Mouse (Mus musculus) E14TG2a.4 (cell line): ENCODE measurements at regions not wholly inside any gene's neighbourhood (a gene's known extent, or its start where the extent isn't known, plus 50 kb on each side); places are given as distances from the start of the nearest gene placed in this dataset.

Source experiments
- H3K27me3 ChIP-seq: 2 replicates; pipeline ENCODE4 v1.6.1; 2014; ENCODE audit warnings: low read length, control low read depth; ENCODE audit not compliant: insufficient read depth
- H3K36me3 ChIP-seq: 2 replicates; pipeline ENCODE4 v1.6.1; 2014; ENCODE audit warnings: low read length, control low read depth; ENCODE audit not compliant: insufficient read depth
- H3K4me1 ChIP-seq: replicated peaks from 2 replicates; pipeline ENCODE4 v1.6.1; 2014; ENCODE audit warnings: low read depth, low read length, control low read depth
- H3K4me3 ChIP-seq: replicated peaks from 2 replicates; pipeline ENCODE4 v1.5.1; 2014; ENCODE audit warnings: mild to moderate bottlenecking, low read length
- H3K9me3 ChIP-seq: 2 replicates; pipeline ENCODE4 v1.6.1; 2014; ENCODE audit warnings: low read length, control low read depth
- CTCF ChIP-seq: conservative IDR thresholded peaks from 2 replicates; pipeline ENCODE4 v1.5.1; 2014; ENCODE audit warnings: low read length
- NANOG ChIP-seq: IDR thresholded peaks from 2 replicates; pipeline ENCODE4 v1.6.1; 2014; ENCODE audit warnings: borderline replicate concordance, low read length, mixed read lengths
- POU5F1 ChIP-seq: IDR thresholded peaks from 2 replicates; pipeline ENCODE4 v1.6.1; 2014; ENCODE audit warnings: low read length, borderline replicate concordance

DNA sequence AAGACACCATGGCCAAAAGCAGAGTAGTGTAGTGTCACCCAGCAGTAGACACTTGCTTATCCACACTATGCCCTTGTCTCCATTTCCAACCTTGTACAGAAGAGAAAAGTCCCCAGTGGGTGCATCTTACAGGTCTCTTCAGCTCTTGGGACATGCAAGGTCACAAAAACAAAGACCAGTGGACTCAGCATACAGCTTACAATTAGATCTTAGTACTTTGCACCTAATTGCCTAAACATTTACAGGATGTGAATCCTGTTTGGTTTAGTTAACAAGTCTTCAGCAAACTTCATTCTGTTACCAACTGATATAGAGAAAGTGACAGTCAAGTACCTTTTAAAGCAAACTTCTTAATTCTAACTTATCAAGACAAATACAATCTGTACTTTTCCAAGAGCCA lies 87.4 kb downstream of the Scgb2b26 start:
- Histone ChIP-seq H3K4me3 (no peak overlapping the region), H3K4me1 (no peaks in the 10 kb centered on the region), H3K9me3 (peaks cover 72% of the 10 kb centered on the region), H3K36me3 (no peaks in the 10 kb centered on the region), H3K27me3 (no peaks in the 10 kb centered on the region)
- TF ChIP-seq CTCF (no peak), NANOG (no peak), POU5F1 (no peak)

DNA sequence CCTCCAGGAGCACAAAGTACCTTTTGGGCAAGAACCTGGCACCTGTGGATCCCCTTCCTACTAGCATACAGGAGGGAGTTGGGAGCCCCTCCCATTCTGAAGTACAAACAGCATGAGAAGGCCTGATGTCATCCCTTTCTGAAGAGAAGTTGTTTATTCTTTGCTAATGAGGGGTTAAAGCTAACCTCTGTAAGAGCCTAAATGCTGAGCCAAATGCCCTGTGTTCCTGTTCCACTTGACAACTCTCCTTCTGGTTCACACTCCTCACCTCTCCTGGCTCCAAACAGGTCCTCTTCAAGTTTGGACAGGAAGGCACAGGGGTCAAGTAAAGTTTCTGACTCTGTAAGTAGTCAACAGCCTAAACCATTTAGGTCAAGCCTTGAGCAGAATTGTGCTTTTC lies 89.9 kb downstream of the Scgb2b26 start:
- no peaks in the 10 kb centered on the region for H3K36me3 ChIP-seq
- peaks cover 72% of the 10 kb centered on the region for H3K9me3 ChIP-seq
- H3K27me3 ChIP-seq: no peaks in the 10 kb centered on the region
- H3K4me3 ChIP-seq: no peak overlapping the region
- no peaks in the 10 kb centered on the region for H3K4me1 ChIP-seq
- TF ChIP-seq CTCF (no peak), POU5F1 (no peak), NANOG (no peak)
